Mouse (Mus musculus): ENCODE measurements around the gene Snhg11. TPM values are rescaled to one million over a fixed set of nuclear protein-coding genes. Genes with fewer than 3 reads are reported as not detected.

Gene Snhg11
- 0.54 and 1.3 TPM in 2 replicates for polyA plus RNA-seq (2011; ENCODE audit: insufficient read length, low read depth, missing spikeins)

DNA sequence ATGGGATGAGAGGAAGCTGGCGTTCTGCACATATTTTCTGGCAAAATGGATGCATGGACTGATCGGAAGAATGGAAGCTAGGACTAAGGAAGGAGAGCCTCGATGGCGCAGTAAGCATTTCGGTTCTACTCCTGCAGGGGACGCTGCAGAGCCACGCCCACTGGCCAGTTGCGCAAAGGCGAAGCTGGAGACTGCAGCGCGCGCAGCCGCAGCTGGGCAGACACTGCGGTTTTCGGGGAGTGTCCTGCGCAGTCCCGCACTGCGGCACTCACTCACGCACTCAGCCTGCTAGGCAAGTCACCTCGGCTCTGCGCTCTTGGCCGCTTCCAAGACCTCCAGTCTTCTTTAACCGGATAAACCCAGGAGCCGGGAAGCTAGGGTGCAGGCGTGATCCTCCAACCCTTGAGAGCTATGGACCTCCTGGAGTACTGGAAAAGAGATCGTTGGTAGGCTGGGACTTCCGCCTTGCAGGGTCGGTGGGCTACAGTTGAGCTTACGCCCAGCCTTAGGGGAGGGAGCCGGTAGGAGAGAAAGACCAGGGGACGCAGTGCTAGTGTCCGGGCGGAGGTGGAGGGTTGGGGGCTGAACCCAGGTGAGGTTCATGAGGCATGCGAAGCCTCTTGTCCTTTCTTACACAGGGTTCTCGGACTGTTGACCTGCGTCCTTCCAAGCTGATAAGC is at the start of gene Snhg11:
Snhg11 (plus strand) TSS at position 196 of the 680 bp plus-strand sequence.
- no peak within 1 kb of the TSS for H3K4me3 ChIP-seq (ENCODE audit: insufficient read depth, low read length)

DNA sequence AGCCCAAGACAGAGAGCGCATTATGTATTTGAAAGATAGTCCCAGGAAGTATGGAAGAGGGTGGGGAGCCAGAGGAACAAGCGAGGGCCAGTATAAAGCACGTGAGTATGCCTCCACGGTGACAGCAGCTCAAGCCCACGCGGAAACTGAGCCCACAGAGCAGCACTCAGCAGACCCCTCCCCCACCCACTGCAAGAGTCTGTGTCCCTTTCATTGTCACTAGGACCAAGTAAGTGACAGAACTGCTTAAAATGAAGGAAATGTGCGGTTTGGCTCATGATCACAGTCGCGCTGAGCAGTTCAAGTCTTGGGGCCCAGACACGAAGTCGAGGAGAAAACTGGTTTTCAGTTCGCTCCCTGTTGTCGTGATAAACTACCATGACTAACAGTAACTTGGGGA is 41.1 kb upstream of the Snhg11 start:
- H3K27ac ChIP-seq (ENCODE audit: insufficient read depth, low read length) = no peak overlapping the region
- H3K4me1 ChIP-seq (ENCODE audit: control insufficient read depth, insufficient read depth, low read length) = no peaks in the 10 kb centered on the region
- TF ChIP-seq POLR2A (IDR thresholded peaks at IDR 0.05; ENCODE audit: low read depth, low read length) (no peak), CTCF (IDR thresholded peaks at IDR 0.05; ENCODE audit: borderline replicate concordance, insufficient read depth, low read length) (no peak)
- no peak overlapping the region for H3K4me3 ChIP-seq (ENCODE audit: insufficient read depth, low read length)

More for the DNA sequence above, at the start of gene Snhg11:
- peak; percentile 19; the same call in 1 of the 2 replicates for TF ChIP-seq CTCF (IDR thresholded peaks at IDR 0.05; ENCODE audit: borderline replicate concordance, insufficient read depth, low read length)
- no peak for TF ChIP-seq POLR2A (IDR thresholded peaks at IDR 0.05; ENCODE audit: low read depth, low read length)
- H3K27ac ChIP-seq (ENCODE audit: insufficient read depth, low read length) = no peak within 1 kb of the TSS
- no peaks in the 10 kb centered on the region for H3K4me1 ChIP-seq (ENCODE audit: control insufficient read depth, insufficient read depth, low read length)

DNA sequence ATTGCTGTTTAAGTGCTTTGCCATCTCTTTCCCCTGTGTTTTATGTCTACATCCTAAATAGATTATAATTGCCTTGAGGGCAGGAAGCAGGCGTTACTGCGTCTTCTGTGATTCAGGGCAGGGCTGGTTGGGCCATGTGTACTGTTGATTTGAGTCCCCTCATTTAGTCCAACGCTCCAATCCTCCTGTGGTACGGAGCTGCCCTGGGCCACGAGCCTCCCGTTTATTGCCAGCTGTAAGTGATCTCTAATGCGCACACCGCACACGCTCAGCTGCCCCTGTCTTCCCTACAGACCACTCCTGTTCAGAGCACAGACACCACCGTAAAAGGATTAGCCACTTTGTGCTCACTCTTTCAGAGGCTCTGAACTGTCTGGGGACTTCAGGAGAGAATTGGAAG is 37.7 kb upstream of the Snhg11 start:
- TF ChIP-seq CTCF (IDR thresholded peaks at IDR 0.05; ENCODE audit: borderline replicate concordance, insufficient read depth, low read length) (no peak), POLR2A (IDR thresholded peaks at IDR 0.05; ENCODE audit: low read depth, low read length) (no peak)
- no peak overlapping the region for H3K4me3 ChIP-seq (ENCODE audit: insufficient read depth, low read length)
- H3K27ac ChIP-seq (ENCODE audit: insufficient read depth, low read length) = no peak overlapping the region
- no peaks in the 10 kb centered on the region for H3K4me1 ChIP-seq (ENCODE audit: control insufficient read depth, insufficient read depth, low read length)

DNA sequence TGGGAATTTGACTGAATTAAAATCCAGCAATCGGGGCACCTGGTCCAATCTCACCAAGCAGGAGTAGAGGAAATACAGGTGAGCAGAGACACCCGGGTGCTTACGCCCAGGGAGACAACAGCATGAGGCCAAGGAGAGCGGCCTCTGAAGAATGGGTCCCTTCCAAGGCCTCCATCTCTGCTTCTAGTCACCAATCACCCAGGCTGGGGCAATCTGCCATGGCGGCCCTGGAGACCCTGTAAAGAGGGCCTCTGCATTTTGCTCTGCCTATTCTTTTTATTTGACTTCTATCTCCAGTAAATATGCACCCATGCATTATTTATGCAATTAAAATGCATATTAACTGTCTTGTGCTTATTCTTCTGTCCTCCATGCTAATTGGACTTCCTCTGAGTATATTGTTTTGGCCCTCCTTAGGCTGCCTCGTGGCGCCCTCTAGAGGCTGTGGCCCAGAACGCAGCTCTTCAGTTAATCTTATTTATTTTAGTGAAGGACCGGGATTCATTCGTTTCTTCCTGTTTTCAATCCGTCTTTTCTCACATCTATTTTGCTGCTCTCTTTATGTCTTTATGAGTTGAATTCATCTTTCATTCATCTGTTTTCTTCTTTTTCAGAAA is 35.4 kb upstream of the Snhg11 start:
- TF ChIP-seq CTCF (IDR thresholded peaks at IDR 0.05; ENCODE audit: borderline replicate concordance, insufficient read depth, low read length) = peak; percentile 71; the same call in 1 of the 2 replicates
- no peak for TF ChIP-seq POLR2A (IDR thresholded peaks at IDR 0.05; ENCODE audit: low read depth, low read length)
- H3K4me1 ChIP-seq (ENCODE audit: control insufficient read depth, insufficient read depth, low read length) = no peaks in the 10 kb centered on the region
- H3K4me3 ChIP-seq (ENCODE audit: insufficient read depth, low read length) = no peak overlapping the region
- no peak overlapping the region for H3K27ac ChIP-seq (ENCODE audit: insufficient read depth, low read length)

DNA sequence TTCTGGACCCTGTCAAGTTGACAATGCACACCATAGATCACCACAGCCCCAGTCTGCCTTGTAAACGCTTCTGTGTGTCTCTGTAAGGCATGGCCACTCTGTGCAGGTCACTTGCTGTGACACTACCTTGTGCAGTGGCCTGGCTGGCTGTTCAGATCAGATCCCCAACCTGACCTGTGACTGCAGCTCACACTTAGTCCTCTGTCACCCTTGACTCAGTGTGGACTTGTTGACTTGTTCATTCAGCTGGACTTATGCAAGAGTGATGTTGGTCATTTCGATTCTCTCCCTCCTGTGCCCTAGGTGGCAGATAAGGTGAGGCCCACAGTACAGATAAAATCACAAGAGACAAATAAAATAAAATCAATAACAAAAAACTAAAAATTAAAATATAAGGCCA is 34.1 kb upstream of the Snhg11 start:
- TF ChIP-seq POLR2A (IDR thresholded peaks at IDR 0.05; ENCODE audit: low read depth, low read length) = no peak
- no peak for TF ChIP-seq CTCF (IDR thresholded peaks at IDR 0.05; ENCODE audit: borderline replicate concordance, insufficient read depth, low read length)
- H3K4me3 ChIP-seq (ENCODE audit: insufficient read depth, low read length) = no peak overlapping the region
- H3K27ac ChIP-seq (ENCODE audit: insufficient read depth, low read length) = no peak overlapping the region
- no peaks in the 10 kb centered on the region for H3K4me1 ChIP-seq (ENCODE audit: control insufficient read depth, insufficient read depth, low read length)

DNA sequence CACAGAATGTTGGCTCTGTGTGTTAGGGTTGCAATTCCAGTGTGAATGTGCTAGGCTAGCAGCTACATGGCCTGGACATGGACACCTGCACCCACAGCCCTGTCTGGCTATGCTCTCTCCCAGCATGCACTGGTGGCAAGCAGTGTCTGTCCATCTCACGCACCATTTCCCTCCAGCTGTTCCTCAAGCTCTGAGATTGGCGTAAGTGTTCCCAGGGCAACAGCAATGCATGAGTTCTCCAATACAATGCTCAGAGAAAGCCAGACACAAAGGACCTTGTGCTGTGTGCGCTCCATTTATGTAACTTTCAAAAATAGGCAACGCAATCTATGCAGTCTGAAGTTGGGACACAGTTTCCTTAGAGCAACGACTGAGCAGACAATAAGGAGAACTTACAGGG is 31.9 kb upstream of the Snhg11 start:
- Histone ChIP-seq H3K27ac (ENCODE audit: insufficient read depth, low read length) (no peak overlapping the region), H3K4me3 (ENCODE audit: insufficient read depth, low read length) (no peak overlapping the region), H3K4me1 (ENCODE audit: control insufficient read depth, insufficient read depth, low read length) (no peaks in the 10 kb centered on the region)
- no peak for TF ChIP-seq POLR2A (IDR thresholded peaks at IDR 0.05; ENCODE audit: low read depth, low read length)
- no peak for TF ChIP-seq CTCF (IDR thresholded peaks at IDR 0.05; ENCODE audit: borderline replicate concordance, insufficient read depth, low read length)

DNA sequence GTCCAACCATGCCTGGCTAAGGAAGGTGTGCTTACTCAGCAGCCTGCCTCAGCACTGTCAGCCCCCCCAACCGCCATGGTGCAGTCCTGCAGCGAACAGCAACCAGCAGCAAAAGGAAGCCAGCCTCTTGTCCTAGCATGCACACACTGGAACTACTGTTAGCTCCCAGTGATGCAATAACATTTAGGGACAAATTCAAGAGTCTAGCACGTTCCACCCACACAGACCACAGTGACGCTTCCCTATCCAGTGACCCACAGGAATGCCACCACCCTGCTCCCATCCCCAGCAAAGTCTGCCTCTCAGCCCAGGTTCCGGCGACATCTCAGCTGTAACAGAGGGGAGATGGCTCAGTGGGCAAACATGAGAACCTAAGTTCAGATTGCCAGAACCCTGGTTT is 29.0 kb upstream of the Snhg11 start:
- Histone ChIP-seq H3K27ac (ENCODE audit: insufficient read depth, low read length) (no peak overlapping the region), H3K4me3 (ENCODE audit: insufficient read depth, low read length) (no peak overlapping the region), H3K4me1 (ENCODE audit: control insufficient read depth, insufficient read depth, low read length) (no peaks in the 10 kb centered on the region)
- TF ChIP-seq POLR2A (IDR thresholded peaks at IDR 0.05; ENCODE audit: low read depth, low read length) (no peak), CTCF (IDR thresholded peaks at IDR 0.05; ENCODE audit: borderline replicate concordance, insufficient read depth, low read length) (no peak)

DNA sequence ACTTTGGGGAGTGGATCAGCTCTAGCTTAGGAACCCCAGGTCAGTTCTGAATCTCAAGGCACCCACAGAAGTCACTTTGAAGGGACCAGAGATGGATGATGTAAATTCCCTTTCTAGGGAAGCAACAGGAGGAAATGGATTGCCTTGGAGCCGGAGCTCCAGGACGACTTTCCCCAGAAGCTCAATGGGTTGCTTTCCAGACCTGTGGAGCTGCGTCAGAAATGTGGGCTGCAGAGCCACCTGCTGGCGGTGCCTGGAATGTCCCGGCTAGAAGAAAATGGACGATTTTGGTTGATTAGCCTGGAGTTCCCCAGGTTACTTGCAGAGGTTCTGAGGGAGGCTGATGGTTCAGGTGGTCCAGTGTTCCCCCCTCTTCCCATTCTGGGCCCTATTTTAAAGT is 27.6 kb upstream of the Snhg11 start:
- H3K4me3 ChIP-seq (ENCODE audit: insufficient read depth, low read length) = no peak overlapping the region
- H3K27ac ChIP-seq (ENCODE audit: insufficient read depth, low read length) = no peak overlapping the region
- no peaks in the 10 kb centered on the region for H3K4me1 ChIP-seq (ENCODE audit: control insufficient read depth, insufficient read depth, low read length)
- TF ChIP-seq POLR2A (IDR thresholded peaks at IDR 0.05; ENCODE audit: low read depth, low read length) = no peak
- TF ChIP-seq CTCF (IDR thresholded peaks at IDR 0.05; ENCODE audit: borderline replicate concordance, insufficient read depth, low read length) = peak; percentile 80

DNA sequence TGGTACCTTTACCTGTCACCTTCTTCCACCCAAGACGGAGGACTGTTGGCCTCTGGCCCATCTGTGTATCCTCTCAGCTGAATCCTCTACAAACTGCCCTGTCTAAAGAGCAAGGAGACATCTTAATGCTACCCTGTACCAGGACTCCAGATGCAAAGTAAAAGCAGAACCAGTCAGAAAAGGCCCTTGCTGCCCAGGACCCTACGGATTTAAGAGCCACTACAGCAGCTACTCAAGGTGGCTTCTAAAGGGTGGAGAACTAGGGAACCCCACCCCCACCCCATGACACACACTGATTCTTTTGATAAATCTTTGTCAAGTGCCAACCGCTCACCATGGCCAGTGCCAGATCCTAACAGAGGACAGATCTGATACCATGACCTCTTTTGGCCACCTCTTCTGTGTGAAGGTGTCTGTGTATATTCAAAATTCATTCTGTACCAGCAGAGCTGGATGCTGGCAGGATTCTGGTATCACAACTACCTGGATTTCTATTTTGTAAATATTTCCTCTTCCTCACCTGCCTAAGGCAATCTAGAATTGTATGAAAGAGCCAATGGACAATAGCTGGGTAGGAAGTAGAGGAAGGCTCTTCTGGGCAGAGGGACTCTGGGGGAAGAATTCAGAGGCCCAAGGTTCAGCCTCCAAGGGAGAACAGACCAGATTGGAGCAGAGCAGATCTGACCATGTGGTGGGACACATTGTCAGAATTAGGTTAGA is 22.5 kb upstream of the Snhg11 start:
- no peak overlapping the region for H3K27ac ChIP-seq (ENCODE audit: insufficient read depth, low read length)
- H3K4me1 ChIP-seq (ENCODE audit: control insufficient read depth, insufficient read depth, low read length) = no peaks in the 10 kb centered on the region; the same call in 1 of the 2 replicates
- H3K4me3 ChIP-seq (ENCODE audit: insufficient read depth, low read length) = no peak overlapping the region
- no peak for TF ChIP-seq CTCF (IDR thresholded peaks at IDR 0.05; ENCODE audit: borderline replicate concordance, insufficient read depth, low read length)
- no peak for TF ChIP-seq POLR2A (IDR thresholded peaks at IDR 0.05; ENCODE audit: low read depth, low read length)
